Comparison of ENCODE assay signal across 8 mouse cellular contexts in genomic region chr7:144775804-144776447, GRCm38 (mm10). TPM values are rescaled to one million over a fixed set of nuclear protein-coding genes. Genes with fewer than 3 reads are reported as not detected.
A peak's percentile ranks its signal among the peaks of the same experiment; 100 is the strongest.
DNase-seq lines count a peak whose midpoint lies in the region; ATAC-seq and TF ChIP-seq lines count a peak whose summit lies in the region.

No protein-coding gene starts in this region.

- peaks cover 79% of the 10 kb centered on the region for H3K27me3 ChIP-seq in heart, embryonic 10.5 days (ENCODE audit: insufficient read depth, poor library complexity, severe bottlenecking)
- H3K27me3 ChIP-seq in kidney, embryonic 15.5 days, result peaks cover 9% of the 10 kb centered on the region; the same call in 1 of the 2 replicates
- no peaks in the 10 kb centered on the region for H3K27me3 ChIP-seq in liver, adult 2 months (ENCODE audit: control insufficient read depth, insufficient read depth, low read length)

- H3K27ac ChIP-seq in bone marrow, adult 2 months (ENCODE audit: control insufficient read depth, insufficient read depth, low read depth, low read length, poor library complexity), result no peak overlapping the region
- H3K27ac ChIP-seq in embryonic fibroblast, embryonic 13.5 days (ENCODE audit: insufficient read depth, low read length), result no peak overlapping the region
- H3K27ac ChIP-seq in heart, embryonic 10.5 days, result peak overlapping the region; percentile 63; the same call in 1 of the 2 replicates
- H3K27ac ChIP-seq in kidney, embryonic 15.5 days, result peak overlapping the region; percentile 47
- no peak overlapping the region for H3K27ac ChIP-seq in liver, adult 2 months (replicated peaks; ENCODE audit: insufficient read depth, low read depth, low read length)

- no peak overlapping the region for H3K4me2 ChIP-seq in kidney, embryonic 15.5 days

- TF ChIP-seq CTCF in bone marrow, adult 2 months (IDR thresholded peaks at IDR 0.05; ENCODE audit: control insufficient read depth, insufficient read depth, low read length), result peak; percentile 87
- TF ChIP-seq CTCF in embryonic fibroblast, embryonic 13.5 days (IDR thresholded peaks at IDR 0.05; ENCODE audit: borderline replicate concordance, insufficient read depth, low read length), result peak; percentile 90
- peak; percentile 95 for TF ChIP-seq CTCF in liver, adult 2 months (IDR thresholded peaks at IDR 0.05; ENCODE audit: low read depth, low read length)

- no peaks in the 10 kb centered on the region; the same call in 1 of the 2 replicates for H3K4me1 ChIP-seq in bone marrow, adult 2 months (ENCODE audit: control insufficient read depth, insufficient read depth, low read length)
- H3K4me1 ChIP-seq in embryonic fibroblast, embryonic 13.5 days (ENCODE audit: control insufficient read depth, insufficient read depth, low read length), result 0 out of 2 replicates have a peak, but pooled peaks cover 2% of the 10 kb centered on the region
- H3K4me1 ChIP-seq in heart, embryonic 10.5 days, result peaks cover 23% of the 10 kb centered on the region
- H3K4me1 ChIP-seq in kidney, embryonic 15.5 days, result peaks cover 25% of the 10 kb centered on the region
- H3K4me1 ChIP-seq in liver, adult 2 months (ENCODE audit: control insufficient read depth, insufficient read depth, low read length), result no peaks in the 10 kb centered on the region

- ATAC-seq in kidney, embryonic 15.5 days (replicated peaks; ENCODE audit: low FRiP score), result peak; percentile 63

- no peak for TF ChIP-seq POLR2A in bone marrow, adult 2 months (IDR thresholded peaks at IDR 0.05; ENCODE audit: borderline replicate concordance, control insufficient read depth, low read depth, low read length)
- no peak for TF ChIP-seq POLR2A in embryonic fibroblast, embryonic 13.5 days (IDR thresholded peaks at IDR 0.05; ENCODE audit: low read depth, low read length)
- TF ChIP-seq POLR2A in liver, adult 2 months (IDR thresholded peaks at IDR 0.05; ENCODE audit: extremely low read depth, insufficient read depth, low read length), result no peak

- 27% methylated on average over 6 of the region's 6 CpGs for WGBS in bone marrow, adult 2 months
- WGBS in heart, embryonic 10.5 days, result 37% methylated on average over 6 of the region's 6 CpGs
- 37% methylated on average over 6 of the region's 6 CpGs for WGBS in kidney, embryonic 15.5 days
- 34% methylated on average over 6 of the region's 6 CpGs for WGBS in liver, adult 2 months

- DNase-seq in 3T3-L1 (ENCODE audit: low read depth, low spot score), result peak; percentile 85
- DNase-seq in heart, embryonic 10.5 days (ENCODE audit: low spot score), result peak; percentile 95
- DNase-seq in liver, adult 2 months (ENCODE audit: extremely low read depth, low read depth, low spot score), result peak; percentile 36
- peak; percentile 45 for DNase-seq in naive thymus-derived CD4-positive, alpha-beta T cell, adult 2 months (ENCODE audit: low read depth)
- peak; percentile 81 to 93 for DNase-seq in spleen, postnatal 4 days (ENCODE audit: low spot score in 2 of 2)

- H3K9me3 ChIP-seq in heart, embryonic 10.5 days, result no peaks in the 10 kb centered on the region
- H3K9me3 ChIP-seq in kidney, embryonic 15.5 days (replicated peaks), result no peaks in the 10 kb centered on the region

- H3K9ac ChIP-seq in kidney, embryonic 15.5 days, result no peak overlapping the region
- H3K9ac ChIP-seq in liver, adult 2 months (ENCODE audit: low read depth, low read length), result no peak overlapping the region

- H3K79me2 ChIP-seq in liver, adult 2 months (ENCODE audit: control insufficient read depth, insufficient read depth, low read length), result no peaks in the 10 kb centered on the region

- H3K36me3 ChIP-seq in heart, embryonic 10.5 days, result no peaks in the 10 kb centered on the region
- no peaks in the 10 kb centered on the region for H3K36me3 ChIP-seq in kidney, embryonic 15.5 days
- H3K36me3 ChIP-seq in liver, adult 2 months (ENCODE audit: control insufficient read depth, insufficient read depth, low read length), result no peaks in the 10 kb centered on the region

- no peak overlapping the region for H3K4me3 ChIP-seq in bone marrow, adult 2 months (replicated peaks; ENCODE audit: control insufficient read depth, low read depth, low read length)
- H3K4me3 ChIP-seq in embryonic fibroblast, embryonic 13.5 days (ENCODE audit: insufficient read depth, low read length), result no peak overlapping the region
- H3K4me3 ChIP-seq in heart, embryonic 10.5 days, result no peak overlapping the region; the same call in 1 of the 2 replicates
- no peak overlapping the region for H3K4me3 ChIP-seq in kidney, embryonic 15.5 days (replicated peaks)
- H3K4me3 ChIP-seq in liver, adult 2 months (ENCODE audit: insufficient read depth, low read depth, low read length), result no peak overlapping the region

RNA-seq across cellular contexts. Expression of gene Ano1, which starts 24.2 kb away (rescaled TPM):
- polyA plus RNA-seq in bone marrow, adult 2 months (2011; ENCODE audit: insufficient read depth, insufficient read length, low replicate concordance, missing spikeins), result 1.4 and 1.5 TPM in 2 replicates
- polyA plus RNA-seq in embryonic fibroblast, embryonic 13.5 days (2011; ENCODE audit: insufficient read length, low read depth, missing spikeins), result 5.2 and 17.5 TPM in 2 replicates
- polyA plus RNA-seq in heart, embryonic 10.5 days (2016; fragmentation: Nextera tagmentation; extraction: Ambion mirVana), result 18.1 and 18.3 TPM in 2 replicates
- 42.1 and 47.8 TPM in 2 replicates for polyA plus RNA-seq in kidney, embryonic 15.5 days (2015; fragmentation: Nextera tagmentation; extraction: Ambion mirVana)
- total RNA-seq in liver, adult 2 months (2014; rRNA removed), result 1.9 and 2.4 TPM in 2 replicates
- polyA plus RNA-seq in liver, adult 2 months (2012; rRNA removed), result 0.97 and 1.6 TPM in 2 replicates

Comparison
In these comparisons a context has a peak if more than half of its experiments do, and no peak if none do; other contexts are left out.
1. DNase-seq: peak in every context shown above with its lines; median percentile 95 in heart, embryonic 10.5 days; 87 in spleen, postnatal 4 days; 85 in 3T3-L1; 45 in naive thymus-derived CD4-positive, alpha-beta T cell, adult 2 months; 36 in liver, adult 2 months.
2. H3K27ac ChIP-seq: peak in heart, embryonic 10.5 days (single experiment) and kidney, embryonic 15.5 days (single experiment); none in bone marrow, adult 2 months (single experiment), embryonic fibroblast, embryonic 13.5 days (single experiment) and liver, adult 2 months (single experiment).
3. Peak in every context shown above with its lines, with median percentiles within 50 percentile points of each other: CTCF ChIP-seq.